Mouse (Mus musculus): ENCODE measurements around the gene Cramp1l. TPM values are rescaled to one million over a fixed set of nuclear protein-coding genes. Genes with fewer than 3 reads are reported as not detected.

Cramp1l gene
- polyA plus RNA-seq, 1 experiment from 2014 or later = 7.8 TPM

DNA sequence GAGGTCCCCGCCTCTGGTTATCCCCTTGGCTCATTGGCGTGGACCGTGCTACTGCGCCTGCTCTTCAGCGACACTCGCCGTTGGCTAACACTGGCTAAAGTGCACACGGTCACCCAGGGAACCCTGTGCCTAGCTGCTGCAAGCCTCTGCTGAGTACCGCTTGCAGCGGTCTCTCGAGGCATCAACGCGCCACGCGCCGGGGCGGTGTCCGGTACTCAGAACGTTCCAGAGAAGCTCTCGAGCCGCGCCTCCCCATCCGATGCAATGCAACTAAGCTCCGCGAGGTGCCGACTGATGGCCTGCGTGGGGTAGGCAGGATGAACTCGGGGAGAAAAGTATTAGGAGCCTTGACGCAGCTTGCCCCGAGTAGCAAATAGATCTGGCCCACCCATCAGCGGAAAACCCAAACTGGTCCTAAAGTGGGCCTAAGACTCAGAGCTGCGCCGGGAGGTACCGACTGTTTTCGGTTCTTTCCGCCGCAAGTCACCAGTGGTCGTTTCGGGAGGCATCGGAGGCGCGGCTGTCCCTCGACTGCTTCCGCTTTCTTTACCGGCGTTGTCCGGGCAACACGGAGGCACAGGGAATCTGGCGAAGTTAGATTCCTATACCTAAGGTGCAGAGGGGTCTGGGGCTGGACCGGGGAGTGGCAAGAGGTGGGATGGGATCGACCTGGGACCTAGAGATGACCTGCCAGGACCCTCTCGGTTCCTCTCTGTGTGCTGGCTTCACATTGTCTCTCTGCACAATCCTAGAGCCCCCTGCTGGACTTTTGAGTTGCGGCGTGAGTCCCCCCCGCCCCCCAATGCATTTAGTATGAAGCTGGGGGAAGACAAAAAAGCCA, 924 bp upstream of the Cramp1l start:
- peak; percentile 85 for ATAC-seq (ENCODE audit: insufficient number of reproducible peaks, low FRiP score, low TSS enrichment, low read depth)
- H3K36me3 ChIP-seq = peaks cover 18% of the 10 kb centered on the region
- H3K9ac ChIP-seq = peak overlapping the region; percentile 71
- WGBS = under 1% methylated on average over 55 of the region's 55 CpGs
- H3K27ac ChIP-seq (replicated peaks) = peak overlapping the region; percentile 89
- no peaks in the 10 kb centered on the region for H3K27me3 ChIP-seq
- H3K4me1 ChIP-seq = peaks cover 17% of the 10 kb centered on the region; the same call in 1 of the 2 replicates
- H3K4me2 ChIP-seq (replicated peaks) = peak overlapping the region; percentile 89
- H3K9me3 ChIP-seq (replicated peaks) = no peaks in the 10 kb centered on the region
- peak overlapping the region; percentile 99 for H3K4me3 ChIP-seq (replicated peaks)

GRCm38 (mm10) chr17:25014841-25015570, 582 bp downstream of the Cramp1l start:
- ATAC-seq (ENCODE audit: insufficient number of reproducible peaks, low FRiP score, low TSS enrichment, low read depth) = peak; percentile 5; the same call in 1 of the 2 replicates
- Histone ChIP-seq H3K9me3 (replicated peaks) (no peaks in the 10 kb centered on the region), H3K4me1 (peaks cover 17% of the 10 kb centered on the region; the same call in 1 of the 2 replicates), H3K4me3 (replicated peaks) (peak overlapping the region; percentile 99), H3K4me2 (replicated peaks) (peak overlapping the region; percentile 95), H3K36me3 (peaks cover 26% of the 10 kb centered on the region), H3K9ac (peak overlapping the region; percentile 90), H3K27me3 (no peaks in the 10 kb centered on the region), H3K27ac (replicated peaks) (peak overlapping the region; percentile 86)
- whole genome bisulfite sequencing = under 1% methylated on average over 39 of the region's 39 CpGs

- H3K36me3 ChIP-seq = peaks cover 30% of the 10 kb centered on the region
- no peak for ATAC-seq (ENCODE audit: insufficient number of reproducible peaks, low FRiP score, low TSS enrichment, low read depth)
- peak overlapping the region; percentile 99 for H3K4me3 ChIP-seq (replicated peaks)
- no peaks in the 10 kb centered on the region for H3K9me3 ChIP-seq (replicated peaks)
- H3K4me2 ChIP-seq (replicated peaks) = peak overlapping the region; percentile 95
- H3K27me3 ChIP-seq = no peaks in the 10 kb centered on the region
- peaks cover 17% of the 10 kb centered on the region; the same call in 1 of the 2 replicates for H3K4me1 ChIP-seq
- peak overlapping the region; percentile 90 for H3K9ac ChIP-seq
- peak overlapping the region; percentile 83 for H3K27ac ChIP-seq (replicated peaks)
- WGBS = under 1% methylated on average over 80 of the region's 81 CpGs
Measured at GRCm38 (mm10) chr17:25013606-25014501, 1.7 kb downstream of the Cramp1l start.

- Histone ChIP-seq H3K27ac (replicated peaks) (no peak overlapping the region), H3K9me3 (replicated peaks) (no peaks in the 10 kb centered on the region), H3K4me2 (replicated peaks) (no peak overlapping the region), H3K4me1 (peaks cover under 1% of the 10 kb centered on the region; the same call in 1 of the 2 replicates), H3K9ac (no peak overlapping the region), H3K27me3 (no peaks in the 10 kb centered on the region), H3K36me3 (peaks cover 81% of the 10 kb centered on the region), H3K4me3 (replicated peaks) (no peak overlapping the region)
- ATAC-seq (ENCODE audit: insufficient number of reproducible peaks, low FRiP score, low TSS enrichment, low read depth) = no peak
Measured at GRCm38 (mm10) chr17:25007480-25007879, 8.1 kb downstream of the Cramp1l start.

DNA sequence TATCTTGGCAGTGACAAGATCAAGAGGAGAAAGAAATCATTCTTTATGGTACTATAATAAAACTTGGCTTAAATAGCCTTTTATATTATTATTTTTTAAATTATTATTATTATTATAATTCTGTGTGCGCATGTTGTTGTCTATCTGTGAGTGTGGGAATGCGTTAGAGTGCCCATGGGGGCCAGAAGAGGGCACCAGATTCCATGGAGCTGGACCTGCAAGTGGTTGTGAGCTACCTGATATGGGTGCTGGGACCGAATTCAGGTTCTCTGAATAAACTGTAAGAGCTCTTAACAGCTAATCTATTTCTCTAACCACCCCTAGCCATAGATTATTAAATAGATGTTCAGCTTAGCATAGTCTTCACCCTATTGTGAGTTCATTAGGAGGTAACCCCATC, 10.5 kb downstream of the Cramp1l start:
- Histone ChIP-seq H3K4me3 (replicated peaks) (no peak overlapping the region), H3K36me3 (peaks cover 81% of the 10 kb centered on the region), H3K9ac (no peak overlapping the region), H3K4me1 (no peaks in the 10 kb centered on the region), H3K4me2 (replicated peaks) (no peak overlapping the region), H3K27me3 (no peaks in the 10 kb centered on the region), H3K9me3 (replicated peaks) (no peaks in the 10 kb centered on the region), H3K27ac (replicated peaks) (no peak overlapping the region)
- ATAC-seq (ENCODE audit: insufficient number of reproducible peaks, low FRiP score, low TSS enrichment, low read depth) = no peak
- 92% methylated on average over 3 of the region's 3 CpGs for WGBS

DNA sequence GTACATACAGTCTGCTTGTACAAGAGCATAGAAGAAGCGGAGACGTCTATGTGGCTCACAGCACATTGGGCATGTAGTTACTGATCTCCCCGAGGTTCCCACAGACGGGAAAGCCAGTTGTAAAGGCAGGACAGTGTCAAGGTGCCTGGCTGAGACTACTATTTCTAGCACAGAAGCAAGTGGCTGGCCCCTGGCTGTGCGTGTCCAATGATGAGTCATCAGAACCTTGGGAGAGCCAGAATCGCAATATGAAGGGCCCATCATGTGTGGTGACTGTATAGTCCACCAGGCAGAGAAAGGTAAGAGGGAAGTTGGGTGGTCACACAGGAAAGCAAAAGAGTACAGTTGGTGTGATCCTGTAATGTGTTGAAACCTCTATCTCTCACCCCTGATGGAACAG, 20.9 kb downstream of the Cramp1l start:
- Histone ChIP-seq H3K9me3 (replicated peaks) (no peaks in the 10 kb centered on the region), H3K27ac (replicated peaks) (no peak overlapping the region), H3K36me3 (peaks cover 92% of the 10 kb centered on the region), H3K4me3 (replicated peaks) (no peak overlapping the region), H3K4me2 (replicated peaks) (no peak overlapping the region), H3K9ac (no peak overlapping the region), H3K4me1 (no peaks in the 10 kb centered on the region), H3K27me3 (no peaks in the 10 kb centered on the region)
- ATAC-seq (ENCODE audit: insufficient number of reproducible peaks, low FRiP score, low TSS enrichment, low read depth) = no peak
- 92% methylated on average over 6 of the region's 6 CpGs for WGBS

- 96% methylated on average over 6 of the region's 6 CpGs for WGBS
- no peak overlapping the region for H3K9ac ChIP-seq
- peaks cover 91% of the 10 kb centered on the region for H3K36me3 ChIP-seq
- no peaks in the 10 kb centered on the region for H3K27me3 ChIP-seq
- H3K4me2 ChIP-seq (replicated peaks) = no peak overlapping the region
- ATAC-seq (ENCODE audit: insufficient number of reproducible peaks, low FRiP score, low TSS enrichment, low read depth) = no peak
- no peak overlapping the region for H3K27ac ChIP-seq (replicated peaks)
- no peaks in the 10 kb centered on the region for H3K4me1 ChIP-seq
- no peak overlapping the region for H3K4me3 ChIP-seq (replicated peaks)
- no peaks in the 10 kb centered on the region for H3K9me3 ChIP-seq (replicated peaks)
Measured at GRCm38 (mm10) chr17:24987221-24987620, 28.4 kb downstream of the Cramp1l start.

- ATAC-seq (ENCODE audit: insufficient number of reproducible peaks, low FRiP score, low TSS enrichment, low read depth) = 0 out of 2 replicates have a peak, but pooled peaks have one; percentile 8
- Histone ChIP-seq H3K9me3 (replicated peaks) (no peaks in the 10 kb centered on the region), H3K4me2 (replicated peaks) (peak overlapping the region; percentile 63), H3K36me3 (peaks cover 47% of the 10 kb centered on the region), H3K27me3 (no peaks in the 10 kb centered on the region), H3K4me1 (peaks cover 11% of the 10 kb centered on the region), H3K9ac (peak overlapping the region; percentile 21; the same call in 1 of the 2 replicates), H3K27ac (replicated peaks) (no peak overlapping the region), H3K4me3 (replicated peaks) (peak overlapping the region; percentile 97)
- WGBS = 11% methylated on average over 21 of the region's 21 CpGs
Measured at GRCm38 (mm10) chr17:24960852-24961715, 54.5 kb downstream of the Cramp1l start.

GRCm38 (mm10) chr17:24960135-24960851, 55.3 kb downstream of the Cramp1l start, which contains the start of gene Jpt2:
TSS of gene Jpt2 (minus strand) at chr17:24960689.
- ATAC-seq (ENCODE audit: insufficient number of reproducible peaks, low FRiP score, low TSS enrichment, low read depth) = peak; percentile 100
- Histone ChIP-seq H3K36me3 (peaks cover 47% of the 10 kb centered on the region), H3K4me1 (peaks cover 11% of the 10 kb centered on the region), H3K27ac (replicated peaks) (peak within 1 kb of the TSS; percentile 89), H3K9me3 (replicated peaks) (no peaks in the 10 kb centered on the region), H3K4me3 (replicated peaks) (peak within 1 kb of the TSS; percentile 97), H3K27me3 (no peaks in the 10 kb centered on the region), H3K9ac (peak within 1 kb of the TSS; percentile 85), H3K4me2 (replicated peaks) (peak within 1 kb of the TSS; percentile 63)
- under 1% methylated on average over 59 of the region's 59 CpGs for WGBS

All from embryonic facial prominence, embryonic 15.5 days (tissue).